Mouse (Mus musculus) lung, adult 2 months (tissue): ENCODE data around the gene Ezh2. TPM values are rescaled to one million over a fixed set of nuclear protein-coding genes. Genes with fewer than 3 reads are reported as not detected.

Experiments
- DNase-seq: peaks from one replicate; pipeline ENCODE4 v3.0.0; 2022
- H3K4me1 ChIP-seq: fragments of 200-500 bp; 2 replicates; pipeline ENCODE4 v1.6.1; 2011; ENCODE audit warnings: low read length; ENCODE audit not compliant: control insufficient read depth, insufficient read depth
- H3K4me3 ChIP-seq: fragments of 200-500 bp; replicated peaks from 2 replicates; pipeline ENCODE3; 2011; ENCODE audit warnings: low read depth, mild to moderate bottlenecking, control low read depth, low read length; ENCODE audit errors: extremely low read depth
- CTCF ChIP-seq: fragments of 200-500 bp; IDR thresholded peaks from 2 replicates; pipeline ENCODE4 v1.5.1; 2011; ENCODE audit warnings: mild to moderate bottlenecking, low read length, control low read depth; ENCODE audit not compliant: insufficient read depth
- POLR2A ChIP-seq: fragments of 200-500 bp; IDR thresholded peaks from 2 replicates; pipeline ENCODE4 v1.6.1; 2011; ENCODE audit warnings: low read depth, mild to moderate bottlenecking, control low read depth, low read length, borderline replicate concordance; ENCODE audit errors: extremely low read depth
- WGBS: fragments of 180-500 bp; shearing (Covaris S2); methylation state at CpG from one replicate; pipeline ENCODE4 v1.1.7; 2018; 5-methylcytosine and 5-hydroxymethylcytosine counted together
- polyA plus RNA-seq: library from polyadenylated mRNA; depleted of rRNA; stranded (reverse); fragments of >200 nt; gene quantifications from 2 replicates; pipeline ENCODE4 v1.2.3, GENCODE M21; 2012

The Ezh2 gene
- polyA plus RNA-seq, 1 experiment: 4.9 TPM

- H3K4me1 ChIP-seq: no peaks in the 10 kb centered on the region
- H3K4me3 ChIP-seq: no peak overlapping the region
- no peak for DNase-seq
- WGBS: 85% methylated on average over 2 of the region's 2 CpGs
- TF ChIP-seq POLR2A (no peak), CTCF (no peak)
Observed at GRCm38 (mm10) chr6:47559287-47559686, 35.9 kb downstream of the Ezh2 start.

- 52% methylated on average over 4 of the region's 4 CpGs for WGBS
- Histone ChIP-seq H3K4me1 (no peaks in the 10 kb centered on the region), H3K4me3 (no peak overlapping the region)
- DNase-seq: no peak
- TF ChIP-seq CTCF (no peak), POLR2A (no peak)
Observed at GRCm38 (mm10) chr6:47552280-47552679, 42.9 kb downstream of the Ezh2 start.

GRCm38 (mm10) chr6:47535333-47535732 is 59.8 kb downstream of the Ezh2 start:
- no peak for DNase-seq
- Histone ChIP-seq H3K4me3 (no peak overlapping the region), H3K4me1 (no peaks in the 10 kb centered on the region)
- no peak for TF ChIP-seq CTCF
- TF ChIP-seq POLR2A: no peak
- WGBS: 82% methylated on average over 5 of the region's 5 CpGs

GRCm38 (mm10) chr6:47532547-47532946 is 62.6 kb downstream of the Ezh2 start:
- 52% methylated on average over 1 of the region's 1 CpGs for WGBS
- TF ChIP-seq CTCF: no peak
- no peak for TF ChIP-seq POLR2A
- no peaks in the 10 kb centered on the region for H3K4me1 ChIP-seq
- H3K4me3 ChIP-seq: no peak overlapping the region
- no peak for DNase-seq

GRCm38 (mm10) chr6:47527655-47528054 is 67.5 kb downstream of the Ezh2 start:
- H3K4me3 ChIP-seq: no peak overlapping the region
- WGBS: 47% methylated on average over 1 of the region's 1 CpGs
- DNase-seq: no peak
- TF ChIP-seq POLR2A (no peak), CTCF (no peak)
- no peaks in the 10 kb centered on the region for H3K4me1 ChIP-seq

GRCm38 (mm10) chr6:47527129-47527528 is 68.0 kb downstream of the Ezh2 start:
- H3K4me3 ChIP-seq: no peak overlapping the region
- no peak for DNase-seq
- no peaks in the 10 kb centered on the region for H3K4me1 ChIP-seq
- TF ChIP-seq POLR2A: no peak
- TF ChIP-seq CTCF: no peak
- WGBS: 79% methylated on average over 2 of the region's 2 CpGs

GRCm38 (mm10) chr6:47526446-47526845 is 68.7 kb downstream of the Ezh2 start:
- Histone ChIP-seq H3K4me1 (no peaks in the 10 kb centered on the region), H3K4me3 (no peak overlapping the region)
- no peak for DNase-seq
- TF ChIP-seq CTCF: no peak
- no peak for TF ChIP-seq POLR2A
- 77% methylated on average over 4 of the region's 4 CpGs for WGBS

- Histone ChIP-seq H3K4me3 (no peak overlapping the region), H3K4me1 (no peaks in the 10 kb centered on the region)
- no peak for TF ChIP-seq CTCF
- TF ChIP-seq POLR2A: no peak
- 78% methylated on average over 2 of the region's 2 CpGs for WGBS
- DNase-seq: no peak
Observed at GRCm38 (mm10) chr6:47525041-47525440, 70.1 kb downstream of the Ezh2 start.

GRCm38 (mm10) chr6:47522431-47522830 is 72.7 kb downstream of the Ezh2 start:
- no peak overlapping the region for H3K4me3 ChIP-seq
- H3K4me1 ChIP-seq: no peaks in the 10 kb centered on the region
- no peak for DNase-seq
- TF ChIP-seq POLR2A (no peak), CTCF (no peak)
- WGBS: 83% methylated on average over 3 of the region's 3 CpGs

- H3K4me1 ChIP-seq: no peaks in the 10 kb centered on the region
- WGBS: 81% methylated on average over 2 of the region's 2 CpGs
- no peak for TF ChIP-seq POLR2A
- no peak for TF ChIP-seq CTCF
- no peak for DNase-seq
- no peak overlapping the region for H3K4me3 ChIP-seq
Observed at GRCm38 (mm10) chr6:47520030-47520429, 75.1 kb downstream of the Ezh2 start.

- 86% methylated on average over 4 of the region's 4 CpGs for WGBS
- no peak overlapping the region for H3K4me3 ChIP-seq
- peaks cover 2% of the 10 kb centered on the region; the same call in 1 of the 2 replicates for H3K4me1 ChIP-seq
- no peak for TF ChIP-seq POLR2A
- TF ChIP-seq CTCF: no peak
- DNase-seq: no peak
Observed at GRCm38 (mm10) chr6:47494562-47494961, 100.6 kb downstream of the Ezh2 start.
